Mouse (Mus musculus) forebrain, postnatal 0 days (tissue): ENCODE results near the gene Ltbp4. TPM values are rescaled to one million over a fixed set of nuclear protein-coding genes. Genes with fewer than 3 reads are reported as not detected.

ENCODE experiments used
- ATAC-seq: fragments of 200-750 bp; cut with Nextera tagmentation; 2 replicates; pipeline ENCODE4 v1.8.0; 2017; ENCODE audit warnings: mild to moderate bottlenecking, moderate library complexity
- DNase-seq: peaks from one replicate; pipeline ENCODE4 v3.0.0-alpha.2; 2015
- H3K27ac ChIP-seq: fragments of 300-500 bp; sonication (generic); 2 replicates; pipeline ENCODE4 v1.5.1; 2014; ENCODE audit warnings: low read depth, mild to moderate bottlenecking, antibody characterized with exemption, low read length, moderate library complexity, mixed read lengths
- H3K27me3 ChIP-seq: fragments of 300-500 bp; sonication (generic); 2 replicates; pipeline ENCODE4 v1.6.1; 2014; ENCODE audit warnings: mild to moderate bottlenecking, low read length, mixed read lengths; ENCODE audit not compliant: insufficient read depth
- H3K36me3 ChIP-seq: fragments of 300-500 bp; sonication (generic); 2 replicates; pipeline ENCODE4 v1.6.1; 2014; ENCODE audit warnings: mild to moderate bottlenecking, moderate library complexity; ENCODE audit not compliant: insufficient read depth
- H3K4me1 ChIP-seq: fragments of 300-500 bp; sonication (generic); 2 replicates; pipeline ENCODE4 v1.6.1; 2014; ENCODE audit warnings: antibody characterized with exemption; ENCODE audit not compliant: insufficient read depth
- H3K4me2 ChIP-seq: fragments of 300-500 bp; sonication (generic); 2 replicates; pipeline ENCODE4 v1.6.1; 2014; ENCODE audit warnings: low read depth, mild to moderate bottlenecking, moderate library complexity
- H3K4me3 ChIP-seq: fragments of 300-500 bp; sonication (generic); 2 replicates; pipeline ENCODE4 v1.5.1; 2014; ENCODE audit warnings: low read depth, low read length, mixed read lengths
- H3K9ac ChIP-seq: fragments of 300-500 bp; sonication (generic); 2 replicates; pipeline ENCODE4 v1.6.1; 2014; ENCODE audit warnings: mild to moderate bottlenecking
- H3K9me3 ChIP-seq: fragments of 300-500 bp; sonication (generic); 2 replicates; pipeline ENCODE4 v1.6.1; 2016; ENCODE audit warnings: low read length
- CTCF ChIP-seq: sonication (generic); IDR thresholded peaks from 2 replicates; pipeline ENCODE4 v1.5.1; 2016; ENCODE audit warnings: antibody characterized with exemption, control low read depth, low read depth
- WGBS: fragments of 180-500 bp; shearing (Covaris S2); extraction: QIAGEN DNeasy Blood & Tissue Kit; methylation state at CpG from one replicate; pipeline ENCODE4 v1.1.7; 2014; 5-methylcytosine and 5-hydroxymethylcytosine counted together
- polyA plus RNA-seq: library from polyadenylated mRNA; unstranded; fragments of >200 nt; fragmentation: Nextera tagmentation; extraction: Ambion mirVana; gene quantifications from 2 replicates; pipeline ENCODE4 v1.2.1, GENCODE M21; 2015
- total RNA-seq: library from RNA; depleted of rRNA; stranded (reverse); fragments of >200 nt; gene quantifications from 2 replicates; pipeline ENCODE4 v1.2.3, GENCODE M21; 2014

Gene Ltbp4
- total and polyA plus RNA-seq, 2 experiments from 2014 or later = 11.7 to 26.7 TPM

DNA sequence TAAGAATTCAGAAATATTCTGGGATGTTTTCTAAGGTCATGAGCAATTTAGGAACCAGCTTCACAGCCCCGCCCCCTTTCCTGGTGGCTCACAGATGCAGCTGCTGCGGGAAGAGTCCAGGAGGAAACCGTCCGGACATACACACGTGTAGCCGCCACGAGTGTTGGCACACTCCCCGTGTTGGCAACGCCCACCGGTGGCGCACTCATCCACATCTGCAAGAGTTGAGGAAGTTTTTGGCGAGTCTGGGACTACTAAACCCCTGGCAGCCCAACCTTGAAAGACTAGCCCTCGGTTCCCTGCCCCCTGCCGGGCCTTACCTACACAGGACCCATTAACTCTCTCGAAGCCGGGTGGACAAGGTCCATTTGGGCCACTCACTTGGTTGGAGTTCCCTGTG lies 8.8 kb downstream of the Ltbp4 start:
- H3K36me3 ChIP-seq = peaks cover 3% of the 10 kb centered on the region; the same call in 1 of the 2 replicates
- ATAC-seq (no peak), DNase-seq (no peak)
- no peak overlapping the region for H3K4me3 ChIP-seq
- peaks cover 66% of the 10 kb centered on the region for H3K27me3 ChIP-seq
- no peak for TF ChIP-seq CTCF
- 43% methylated on average over 16 of the region's 16 CpGs for WGBS
- no peak overlapping the region for H3K4me2 ChIP-seq
- no peak overlapping the region for H3K9ac ChIP-seq
- H3K4me1 ChIP-seq = peaks cover 6% of the 10 kb centered on the region; the same call in 1 of the 2 replicates
- H3K27ac ChIP-seq = no peak overlapping the region
- H3K9me3 ChIP-seq = no peaks in the 10 kb centered on the region

GRCm38 (mm10) chr7:27328161-27328560 lies 9.3 kb downstream of the Ltbp4 start:
- no peak overlapping the region for H3K9ac ChIP-seq
- peaks cover 3% of the 10 kb centered on the region; the same call in 1 of the 2 replicates for H3K36me3 ChIP-seq
- H3K4me1 ChIP-seq = peaks cover 6% of the 10 kb centered on the region; the same call in 1 of the 2 replicates
- no peak for TF ChIP-seq CTCF
- peaks cover 65% of the 10 kb centered on the region for H3K27me3 ChIP-seq
- H3K4me3 ChIP-seq = no peak overlapping the region
- WGBS = 92% methylated on average over 11 of the region's 11 CpGs
- H3K27ac ChIP-seq = no peak overlapping the region
- no peak for ATAC-seq
- no peak for DNase-seq
- no peak overlapping the region for H3K4me2 ChIP-seq
- H3K9me3 ChIP-seq = no peaks in the 10 kb centered on the region

DNA sequence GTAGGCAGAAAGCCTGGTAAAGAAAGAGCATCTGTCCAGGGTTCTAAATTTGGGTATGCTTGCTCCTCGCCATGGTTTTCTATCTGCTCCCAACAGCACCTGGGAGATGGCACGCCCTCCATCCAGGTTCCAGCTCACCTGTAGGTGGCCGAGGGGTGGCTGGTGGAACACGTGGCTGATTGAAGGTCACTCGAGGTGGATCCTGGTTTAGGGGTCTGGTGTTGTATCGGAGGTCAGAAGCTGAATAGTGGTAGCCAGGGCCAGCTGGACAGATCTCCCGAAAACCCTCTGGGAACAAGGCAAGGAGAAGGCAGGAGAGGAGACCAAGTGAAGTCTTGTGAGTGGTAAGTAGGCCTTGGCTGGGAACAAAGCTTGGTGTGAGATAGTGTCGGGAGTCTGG lies 10.0 kb downstream of the Ltbp4 start:
- Histone ChIP-seq H3K4me3 (no peak overlapping the region), H3K36me3 (peaks cover 8% of the 10 kb centered on the region; the same call in 1 of the 2 replicates), H3K4me2 (no peak overlapping the region), H3K27ac (no peak overlapping the region), H3K9ac (no peak overlapping the region), H3K9me3 (no peaks in the 10 kb centered on the region), H3K27me3 (peaks cover 58% of the 10 kb centered on the region), H3K4me1 (peaks cover 6% of the 10 kb centered on the region; the same call in 1 of the 2 replicates)
- no peak for DNase-seq
- TF ChIP-seq CTCF = no peak; the same call in 1 of the 2 replicates
- 93% methylated on average over 8 of the region's 8 CpGs for WGBS
- ATAC-seq = no peak

DNA sequence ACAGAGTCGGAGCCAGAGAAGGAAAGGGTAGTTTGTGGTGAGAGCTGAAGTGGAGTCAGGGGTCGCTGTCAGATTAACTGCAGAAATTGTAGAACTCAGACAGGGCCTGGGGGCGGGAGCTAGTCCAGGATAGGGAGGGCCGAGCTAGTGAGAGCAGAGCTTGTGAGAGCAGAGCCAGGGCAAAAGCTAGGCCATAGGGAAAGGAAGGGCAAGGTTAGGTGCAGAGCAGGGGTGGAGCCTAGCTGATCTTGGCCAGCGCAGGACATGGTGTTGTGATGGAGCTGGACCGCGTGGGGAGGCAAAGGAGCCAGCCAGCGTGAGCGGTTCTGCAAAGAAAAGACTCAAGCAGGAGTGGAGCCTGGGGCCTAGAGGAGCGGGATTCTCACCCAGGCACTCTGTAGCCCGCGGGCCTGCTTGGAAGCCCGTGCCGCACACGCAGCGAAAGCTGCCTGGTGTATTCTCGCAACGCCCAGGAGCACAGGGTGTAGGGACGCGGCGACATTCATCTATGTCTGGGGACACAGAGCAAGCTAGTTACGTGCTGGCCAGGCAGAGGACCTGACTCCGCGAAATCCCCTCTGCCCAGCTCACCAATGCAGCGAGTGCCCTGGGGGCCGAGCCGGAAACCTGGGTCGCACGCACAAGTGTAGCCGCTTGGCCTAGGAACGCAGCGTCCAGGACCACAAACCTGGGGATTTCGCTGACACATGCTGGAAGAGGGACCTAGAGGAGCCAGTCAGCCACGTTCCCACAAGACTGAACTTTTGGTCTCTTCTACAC lies 11.2 kb downstream of the Ltbp4 start:
- ATAC-seq = no peak
- Histone ChIP-seq H3K9ac (no peak overlapping the region), H3K9me3 (no peaks in the 10 kb centered on the region), H3K27me3 (peaks cover 47% of the 10 kb centered on the region), H3K4me1 (peaks cover 6% of the 10 kb centered on the region; the same call in 1 of the 2 replicates), H3K36me3 (peaks cover 8% of the 10 kb centered on the region; the same call in 1 of the 2 replicates), H3K4me2 (no peak overlapping the region), H3K27ac (no peak overlapping the region), H3K4me3 (no peak overlapping the region)
- no peak for DNase-seq
- 48% methylated on average over 34 of the region's 34 CpGs for WGBS
- no peak; the same call in 1 of the 2 replicates for TF ChIP-seq CTCF

GRCm38 (mm10) chr7:27325697-27326096 lies 11.8 kb downstream of the Ltbp4 start:
- TF ChIP-seq CTCF = no peak
- ATAC-seq (peak; percentile 34), DNase-seq (no peak)
- H3K27me3 ChIP-seq = peaks cover 41% of the 10 kb centered on the region
- no peak overlapping the region for H3K9ac ChIP-seq
- peak overlapping the region; percentile 5; the same call in 1 of the 2 replicates for H3K4me3 ChIP-seq
- 10% methylated on average over 24 of the region's 24 CpGs for WGBS
- H3K4me2 ChIP-seq = peak overlapping the region; percentile 6; the same call in 1 of the 2 replicates
- H3K27ac ChIP-seq = no peak overlapping the region
- no peaks in the 10 kb centered on the region for H3K9me3 ChIP-seq
- H3K36me3 ChIP-seq = peaks cover 8% of the 10 kb centered on the region; the same call in 1 of the 2 replicates
- H3K4me1 ChIP-seq = peaks cover 3% of the 10 kb centered on the region; the same call in 1 of the 2 replicates

DNA sequence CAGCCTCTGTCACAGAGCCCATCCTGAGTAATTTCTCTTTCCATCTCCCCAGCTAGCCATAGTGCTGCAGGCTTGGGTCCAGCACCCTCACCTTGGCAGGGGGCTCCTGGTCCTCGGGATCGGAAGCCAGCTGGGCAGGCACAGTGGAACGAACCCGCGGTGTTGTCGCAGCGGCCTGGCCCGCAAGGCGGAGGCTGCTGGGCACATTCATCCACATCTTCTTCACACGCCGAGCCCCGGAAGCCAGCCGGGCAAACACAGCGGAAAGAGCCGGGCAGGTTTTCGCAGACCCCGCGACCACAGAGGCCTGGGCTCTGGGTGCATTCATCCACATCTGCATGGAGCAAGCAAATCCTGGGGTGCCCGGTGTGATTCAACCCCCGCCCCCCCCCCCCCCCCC lies 12.6 kb downstream of the Ltbp4 start:
- 60% methylated on average over 18 of the region's 20 CpGs for WGBS
- no peak overlapping the region for H3K4me2 ChIP-seq
- no peaks in the 10 kb centered on the region; the same call in 1 of the 2 replicates for H3K4me1 ChIP-seq
- no peaks in the 10 kb centered on the region for H3K9me3 ChIP-seq
- no peak overlapping the region for H3K27ac ChIP-seq
- H3K27me3 ChIP-seq = peaks cover 34% of the 10 kb centered on the region
- no peak for TF ChIP-seq CTCF
- H3K4me3 ChIP-seq = no peak overlapping the region
- no peak overlapping the region for H3K9ac ChIP-seq
- H3K36me3 ChIP-seq = peaks cover 8% of the 10 kb centered on the region; the same call in 1 of the 2 replicates
- DNase-seq (no peak), ATAC-seq (no peak)

GRCm38 (mm10) chr7:27324161-27324560 lies 13.3 kb downstream of the Ltbp4 start:
- H3K27ac ChIP-seq = no peak overlapping the region
- DNase-seq (no peak), ATAC-seq (no peak)
- TF ChIP-seq CTCF = no peak
- H3K36me3 ChIP-seq = peaks cover 12% of the 10 kb centered on the region; the same call in 1 of the 2 replicates
- no peak overlapping the region for H3K4me3 ChIP-seq
- H3K4me1 ChIP-seq = no peaks in the 10 kb centered on the region
- peaks cover 26% of the 10 kb centered on the region for H3K27me3 ChIP-seq
- 96% methylated on average over 11 of the region's 11 CpGs for whole genome bisulfite sequencing
- H3K9ac ChIP-seq = no peak overlapping the region
- no peak overlapping the region for H3K4me2 ChIP-seq
- no peaks in the 10 kb centered on the region for H3K9me3 ChIP-seq
